Mouse (Mus musculus) G1E (cell line): ENCODE results near the gene Sult2b1. TPM values are rescaled to one million over a fixed set of nuclear protein-coding genes. Genes with fewer than 3 reads are reported as not detected.
A peak's percentile ranks its signal among the peaks of the same experiment; 100 is the strongest.

Experiments used
- ATAC-seq: 2 replicates; pipeline ENCODE4 v1.8.0; 2016; ENCODE audit warnings: mild to moderate bottlenecking; ENCODE audit not compliant: insufficient number of reproducible peaks, poor library complexity, low FRiP score, severe bottlenecking; ENCODE audit errors: extremely low read depth
- DNase-seq: peaks from one replicate; pipeline ENCODE4 v3.0.0; 2012; ENCODE audit warnings: low spot score
- H3K27me3 ChIP-seq: 2 replicates; pipeline ENCODE4 v1.6.1; 2012; ENCODE audit warnings: mild to moderate bottlenecking, low read length, inconsistent platforms; ENCODE audit not compliant: insufficient read depth
- H3K36me3 ChIP-seq: replicated peaks from 2 replicates; pipeline ENCODE3; 2012; ENCODE audit warnings: mild to moderate bottlenecking, inconsistent platforms
- H3K4me1 ChIP-seq: 2 replicates; pipeline ENCODE4 v1.6.1; 2012; ENCODE audit warnings: low read depth, low read length, inconsistent platforms, mixed read lengths; ENCODE audit not compliant: insufficient read depth
- H3K4me3 ChIP-seq: 2 replicates; pipeline ENCODE4 v1.5.1; 2012; ENCODE audit warnings: low read depth, mild to moderate bottlenecking, inconsistent platforms, low read length, moderate library complexity, mixed read lengths
- H3K9me3 ChIP-seq: replicated peaks from 2 replicates; pipeline ENCODE4 v1.6.1; 2012; ENCODE audit warnings: inconsistent platforms
- CTCF ChIP-seq: IDR thresholded peaks from 2 replicates; pipeline ENCODE4 v1.5.1; 2012; ENCODE audit warnings: low read depth, low read length, inconsistent platforms, mixed read lengths
- GATA1 ChIP-seq: IDR thresholded peaks from 2 replicates; pipeline ENCODE4 v1.6.1; 2012; ENCODE audit warnings: borderline replicate concordance, low read length, inconsistent platforms, mixed read lengths
- GATA2 ChIP-seq: IDR thresholded peaks from 2 replicates; pipeline ENCODE4 v1.6.1; 2012; ENCODE audit warnings: low read depth, low read length, inconsistent platforms, borderline replicate concordance
- POLR2AphosphoS5 ChIP-seq: IDR thresholded peaks from 2 replicates; pipeline ENCODE4 v1.6.1; 2012; ENCODE audit warnings: low read depth, low read length, inconsistent platforms; ENCODE audit not compliant: insufficient replicate concordance
- TAL1 ChIP-seq: conservative IDR thresholded peaks from 2 replicates; pipeline ENCODE4 v1.6.1; 2012; ENCODE audit warnings: low read depth, low read length, inconsistent platforms, mixed read lengths
- polyA plus RNA-seq: library from polyadenylated mRNA; stranded (reverse); fragments of >175 nt; gene quantifications from 2 replicates; pipeline ENCODE4 v1.2.3, GENCODE M21; 2012
- total RNA-seq, 2 experiments: library from RNA; stranded (forward) in 1 of 2; stranded (reverse) in 1 of 2; fragments of 200-1000 nt in 1 of 2; fragments of >200 nt in 1 of 2; fragmentation: Nextera tagmentation in 1 of 2; gene quantifications; 2 replicates each; pipeline ENCODE4 v1.2.3; 2014 to 2017

Sult2b1 gene
- total and polyA plus RNA-seq, 3 experiments: 0.05 TPM; not detected in 2

DNA sequence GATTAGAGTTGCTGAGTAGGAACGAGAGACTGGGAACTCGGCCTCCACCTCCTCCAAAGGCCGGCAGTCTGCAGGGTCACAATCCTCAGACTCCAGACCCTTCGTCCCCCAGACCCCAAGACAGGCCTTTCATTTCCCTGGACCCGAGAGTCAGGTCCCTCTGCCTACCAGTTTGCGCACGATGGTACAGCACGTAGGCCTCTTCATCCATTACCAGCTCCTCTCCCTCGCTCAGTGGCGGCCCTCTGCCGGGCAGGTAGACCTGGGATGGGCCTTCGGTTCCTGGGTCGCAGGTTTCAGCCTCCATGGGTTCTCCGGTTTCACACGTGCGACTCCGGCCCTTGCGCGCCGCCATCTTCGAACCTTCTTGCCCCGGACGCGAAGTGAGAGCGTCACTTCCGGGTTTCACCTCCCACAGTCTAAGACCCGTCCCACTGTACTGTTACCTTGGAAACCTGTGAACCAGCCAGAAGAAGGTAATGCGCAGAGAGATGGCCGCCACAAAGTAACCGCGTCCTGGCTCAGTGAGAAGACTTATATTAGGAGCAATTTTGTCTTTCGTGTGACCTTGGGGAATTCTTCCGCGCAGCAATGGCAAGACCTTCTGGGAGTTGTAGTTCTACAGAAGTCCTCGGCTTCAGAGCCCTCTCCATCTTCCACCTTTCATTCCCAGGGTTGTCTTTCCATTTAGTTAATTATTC lies 46.1 kb upstream of the Sult2b1 start, which contains the start of gene Grwd1:
Gene Grwd1, minus strand, starts transcription at position 518 of the 701 bp plus-strand sequence.
- Histone ChIP-seq H3K27me3 (peaks cover 2% of the 10 kb centered on the region; the same call in 1 of the 2 replicates), H3K4me3 (peak within 1 kb of the TSS; percentile 86), H3K4me1 (peaks cover 51% of the 10 kb centered on the region), H3K36me3 (peaks cover 45% of the 10 kb centered on the region), H3K9me3 (peaks cover 27% of the 10 kb centered on the region)
- ATAC-seq (peak; percentile 80), DNase-seq (peak; percentile 94)
- no peak for TF ChIP-seq TAL1
- no peak for TF ChIP-seq GATA1
- no peak for TF ChIP-seq GATA2
- TF ChIP-seq POLR2AphosphoS5: no peak
- no peak for TF ChIP-seq CTCF

DNA sequence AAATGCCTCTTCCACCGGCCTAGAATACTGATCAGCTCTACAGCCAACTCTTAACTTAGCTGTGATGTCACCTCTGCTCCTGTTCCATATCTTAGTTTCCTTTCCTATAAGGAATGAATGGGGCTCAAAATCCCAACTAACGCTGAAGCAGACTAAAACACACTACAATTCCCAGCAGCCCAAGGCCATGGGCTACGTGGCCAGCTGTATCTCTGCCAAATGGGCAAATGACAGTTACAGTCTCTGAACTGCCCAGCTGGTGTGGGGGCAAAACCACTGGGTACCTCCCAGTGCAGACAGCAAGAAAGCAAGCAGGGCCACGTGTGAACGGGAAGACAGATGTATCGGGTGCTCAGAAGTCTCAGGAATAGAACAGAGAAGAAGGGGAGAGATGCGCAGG lies 42.2 kb upstream of the Sult2b1 start:
- TF ChIP-seq POLR2AphosphoS5: no peak
- no peak for TF ChIP-seq GATA2
- no peak for TF ChIP-seq CTCF
- TF ChIP-seq GATA1: no peak
- TF ChIP-seq TAL1: no peak
- no peaks in the 10 kb centered on the region for H3K9me3 ChIP-seq
- no peak for ATAC-seq
- H3K4me1 ChIP-seq: peaks cover 66% of the 10 kb centered on the region
- H3K4me3 ChIP-seq: no peak overlapping the region
- H3K36me3 ChIP-seq: peaks cover 83% of the 10 kb centered on the region
- H3K27me3 ChIP-seq: no peaks in the 10 kb centered on the region; the same call in 1 of the 2 replicates
- DNase-seq: no peak

DNA sequence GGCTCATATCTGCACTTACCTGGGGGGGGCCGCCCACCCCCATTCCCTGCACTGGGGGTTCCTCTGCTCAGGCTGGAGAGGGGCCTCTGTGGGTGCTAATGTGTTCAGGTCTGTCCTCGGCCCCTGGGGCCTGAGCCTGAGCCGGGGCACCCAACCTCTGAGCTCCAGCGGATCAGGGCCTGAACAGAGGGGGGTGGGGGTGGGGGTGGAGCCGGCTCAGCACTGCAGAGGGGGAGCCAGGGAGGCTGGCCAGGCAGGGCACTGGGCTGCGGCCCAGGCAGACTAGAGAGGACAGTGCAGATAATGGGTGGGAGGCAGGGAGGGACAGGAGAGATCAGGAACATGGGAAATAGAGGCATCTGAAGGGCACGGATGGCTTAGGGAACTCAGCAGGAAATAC lies 40.1 kb upstream of the Sult2b1 start, which contains the start of gene Kcnj14:
Gene Kcnj14, minus strand, starts transcription at position 185 of the 400 bp plus-strand sequence.
- Histone ChIP-seq H3K4me1 (peaks cover 51% of the 10 kb centered on the region), H3K36me3 (peaks cover 96% of the 10 kb centered on the region)
- TF ChIP-seq GATA2 (no peak), CTCF (no peak), POLR2AphosphoS5 (no peak), GATA1 (no peak), TAL1 (no peak)

DNA sequence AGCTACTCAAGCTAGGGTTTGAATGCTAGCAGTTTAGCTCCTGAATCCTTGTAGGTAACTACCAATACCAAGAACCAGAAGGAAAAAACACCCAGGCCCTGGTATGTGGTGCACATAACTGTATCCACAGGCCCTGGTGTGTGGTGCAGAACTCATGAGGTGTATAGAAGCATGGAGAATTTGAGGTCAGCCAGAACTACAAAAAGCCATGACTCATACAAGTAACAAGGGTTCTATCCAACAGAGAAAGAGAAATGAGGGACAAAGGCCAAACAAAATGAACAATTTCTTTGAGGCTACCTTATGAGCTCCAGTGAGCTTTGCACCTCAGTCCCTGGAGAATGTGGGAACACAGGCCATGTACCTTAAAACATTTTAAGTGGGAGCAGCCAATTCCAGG lies 36.4 kb upstream of the Sult2b1 start:
- no peak for DNase-seq
- no peak for TF ChIP-seq CTCF
- no peak for TF ChIP-seq POLR2AphosphoS5
- no peak for TF ChIP-seq GATA1
- TF ChIP-seq GATA2: no peak
- TF ChIP-seq TAL1: no peak
- no peak for ATAC-seq
- Histone ChIP-seq H3K9me3 (no peaks in the 10 kb centered on the region), H3K27me3 (no peaks in the 10 kb centered on the region; the same call in 1 of the 2 replicates), H3K4me3 (no peak overlapping the region), H3K36me3 (peaks cover 76% of the 10 kb centered on the region), H3K4me1 (peaks cover 22% of the 10 kb centered on the region)

More for the DNA sequence above, 40.1 kb upstream of the Sult2b1 start, which contains the start of gene Kcnj14:
- Histone ChIP-seq H3K4me3 (no peak within 1 kb of the TSS; the same call in 1 of the 2 replicates), H3K9me3 (no peaks in the 10 kb centered on the region), H3K27me3 (no peaks in the 10 kb centered on the region; the same call in 1 of the 2 replicates)
- DNase-seq (no peak), ATAC-seq (no peak)

DNA sequence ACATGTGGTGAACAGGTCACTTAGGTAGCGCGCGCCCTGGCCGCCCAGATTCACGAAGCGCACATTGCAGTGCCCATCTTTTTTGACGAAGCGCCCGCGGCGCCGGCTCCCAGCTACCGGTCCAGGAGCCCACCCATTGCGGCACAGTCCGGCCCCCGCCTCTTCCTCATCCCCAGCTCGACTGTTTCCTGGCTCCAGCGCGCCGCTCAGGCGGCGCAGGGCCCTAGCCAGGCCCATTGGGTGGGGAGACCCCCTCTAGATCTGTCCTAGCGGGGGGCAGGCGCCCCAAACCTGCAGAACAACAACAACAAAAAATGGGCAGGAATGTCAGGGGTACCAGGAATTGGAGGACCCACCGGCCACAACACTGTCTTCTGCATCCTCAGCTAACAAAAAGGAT lies 35.4 kb upstream of the Sult2b1 start:
- H3K9me3 ChIP-seq: no peaks in the 10 kb centered on the region
- peaks cover 21% of the 10 kb centered on the region for H3K4me1 ChIP-seq
- H3K27me3 ChIP-seq: no peaks in the 10 kb centered on the region
- H3K4me3 ChIP-seq: no peak overlapping the region
- ATAC-seq (no peak), DNase-seq (no peak)
- H3K36me3 ChIP-seq: peaks cover 72% of the 10 kb centered on the region
- no peak for TF ChIP-seq GATA2
- TF ChIP-seq TAL1: no peak
- no peak for TF ChIP-seq GATA1
- TF ChIP-seq CTCF: no peak
- no peak for TF ChIP-seq POLR2AphosphoS5

DNA sequence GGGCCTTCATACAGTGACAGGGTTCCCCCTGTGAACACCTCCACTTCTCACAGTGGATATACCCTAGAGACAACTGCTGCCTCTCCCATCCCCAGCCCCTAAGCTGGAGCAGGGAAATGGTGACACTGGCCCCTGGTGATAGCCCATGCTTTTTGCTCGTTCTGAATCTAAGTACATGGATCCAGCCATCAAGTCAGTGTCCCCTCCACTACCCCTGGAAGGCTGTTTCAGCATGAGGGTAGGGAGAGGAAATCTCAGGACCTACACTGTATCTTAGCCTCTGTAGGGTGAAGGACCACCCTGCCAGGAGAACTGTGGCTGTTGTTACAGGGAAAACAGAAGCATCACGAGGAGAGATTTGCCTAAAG lies 31.5 kb upstream of the Sult2b1 start:
- DNase-seq (no peak), ATAC-seq (no peak)
- Histone ChIP-seq H3K4me1 (peaks cover 33% of the 10 kb centered on the region), H3K9me3 (no peaks in the 10 kb centered on the region), H3K4me3 (no peak overlapping the region), H3K36me3 (peaks cover 57% of the 10 kb centered on the region), H3K27me3 (no peaks in the 10 kb centered on the region)
- TF ChIP-seq GATA1 (no peak), GATA2 (no peak), TAL1 (no peak), CTCF (no peak), POLR2AphosphoS5 (no peak)
